Mouse (Mus musculus): Measurements from ENCODE around the gene Pheta2.
"Not testable (repeated sequence)": the region's sequence is repeated elsewhere in the genome, so short reads cannot be mapped to it uniquely, and the experiment has no call there.

Pheta2 gene

GRCm38 (mm10) chr15:82368851-82369250, 30.1 kb downstream of the Pheta2 start:
- DNase-seq (ENCODE audit: low spot score in 2 of 2): no peak

- no peak for DNase-seq (ENCODE audit: low spot score in 2 of 2)
Observed at GRCm38 (mm10) chr15:82372446-82372845, 33.7 kb downstream of the Pheta2 start.

- DNase-seq (ENCODE audit: low spot score in 2 of 2): no peak
Observed at GRCm38 (mm10) chr15:82372991-82373390, 34.2 kb downstream of the Pheta2 start.

DNA sequence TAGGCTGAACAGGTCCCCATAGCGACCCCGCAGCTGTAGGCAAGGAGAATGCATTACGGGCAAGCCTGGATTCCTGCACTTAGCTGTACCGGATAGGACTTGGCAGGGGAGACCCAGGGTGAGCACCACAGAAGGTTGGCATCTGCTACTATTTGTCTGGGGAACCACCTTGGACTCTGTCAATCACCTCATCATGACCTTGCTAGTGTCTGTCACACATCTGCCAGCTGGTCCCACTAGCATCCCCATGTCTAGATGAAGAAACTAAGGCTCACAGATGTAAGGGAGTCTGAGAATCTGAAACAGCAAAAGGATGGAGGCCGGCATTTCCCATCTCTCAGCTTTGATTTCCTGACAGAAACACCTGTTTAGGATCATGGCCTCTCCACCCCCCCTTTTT, 35.7 kb downstream of the Pheta2 start:
- no peak for DNase-seq (ENCODE audit: low spot score in 2 of 2)

DNA sequence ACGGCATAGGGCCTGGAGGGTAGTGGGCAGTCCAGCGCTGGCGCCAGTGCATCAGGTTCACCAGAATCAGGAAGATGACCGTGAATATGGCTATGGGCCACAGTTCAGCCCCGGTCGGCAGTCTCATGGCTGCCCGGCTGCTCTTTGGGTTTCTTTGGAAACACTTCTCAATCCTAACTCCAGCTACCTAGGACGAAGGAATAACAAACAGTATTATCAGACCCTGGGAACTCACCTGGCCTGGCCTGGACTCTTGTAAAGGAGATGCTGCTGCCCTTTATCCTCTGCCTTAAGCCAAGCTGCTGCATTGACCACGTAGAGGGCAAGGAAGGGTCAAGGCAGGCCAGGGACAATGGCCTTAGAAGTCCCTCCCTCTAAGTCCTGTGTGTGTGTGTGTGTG, 37.1 kb downstream of the Pheta2 start:
- no peak for DNase-seq (ENCODE audit: low spot score in 2 of 2)

DNA sequence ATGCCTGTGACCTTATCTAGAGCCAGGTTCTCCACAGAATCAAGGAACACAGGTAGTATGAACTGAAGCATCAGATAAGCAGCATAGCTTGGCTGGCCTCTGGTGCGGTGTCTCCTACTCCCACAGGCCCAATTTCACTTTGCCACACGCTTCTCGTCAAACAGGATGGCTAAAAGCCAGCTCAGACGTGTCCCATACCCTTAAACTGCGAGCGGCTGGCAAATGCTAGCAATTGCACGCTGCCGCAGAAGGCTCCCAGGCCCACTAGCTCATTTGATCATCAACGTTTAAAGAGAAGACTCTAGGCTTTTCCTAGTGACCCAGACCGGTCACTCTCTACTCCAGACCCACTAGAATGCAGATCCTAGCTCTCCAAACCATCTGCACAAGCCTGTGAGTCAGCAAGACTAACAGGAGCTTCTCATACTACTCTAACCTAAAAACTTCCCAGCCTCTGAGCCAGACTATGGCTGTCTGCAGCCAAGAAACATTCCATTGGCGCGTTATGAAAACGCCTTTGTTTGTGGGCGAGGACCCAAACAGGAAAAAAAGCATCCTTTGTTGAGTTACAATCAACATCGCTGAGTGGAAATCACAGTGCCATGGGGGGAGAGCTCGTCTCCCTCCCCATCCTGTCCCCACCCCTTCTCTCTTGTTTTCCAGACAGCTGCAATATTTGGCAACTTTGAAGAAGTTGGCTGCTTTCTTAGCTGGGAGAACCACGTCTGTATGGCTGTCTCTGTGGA, 37.8 kb downstream of the Pheta2 start:
- no peak for DNase-seq (ENCODE audit: low spot score in 2 of 2)

DNA sequence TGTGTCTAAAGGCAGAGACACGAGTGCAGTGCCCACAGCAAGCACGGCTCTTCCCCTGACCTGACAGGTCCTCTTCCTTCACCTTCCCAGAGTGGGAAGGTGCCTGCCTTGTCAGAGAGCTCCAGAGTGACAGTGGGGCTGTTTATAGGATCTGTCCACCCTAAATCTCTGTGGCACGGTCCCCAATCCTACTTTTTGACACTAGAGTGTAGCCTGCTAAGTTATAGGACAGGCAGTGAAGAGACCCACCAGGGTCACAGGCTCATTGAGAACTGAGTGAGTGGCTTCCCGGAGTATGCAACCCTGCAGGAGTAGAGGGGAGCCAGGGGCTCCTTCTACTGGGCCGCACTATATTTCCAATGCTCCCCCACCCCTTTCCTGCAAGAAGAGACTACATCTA, 39.0 kb downstream of the Pheta2 start:
- no peak for DNase-seq (ENCODE audit: low spot score in 2 of 2)

- DNase-seq (ENCODE audit: low spot score in 2 of 2): no peak
Observed at GRCm38 (mm10) chr15:82378261-82379180, 39.8 kb downstream of the Pheta2 start.

DNA sequence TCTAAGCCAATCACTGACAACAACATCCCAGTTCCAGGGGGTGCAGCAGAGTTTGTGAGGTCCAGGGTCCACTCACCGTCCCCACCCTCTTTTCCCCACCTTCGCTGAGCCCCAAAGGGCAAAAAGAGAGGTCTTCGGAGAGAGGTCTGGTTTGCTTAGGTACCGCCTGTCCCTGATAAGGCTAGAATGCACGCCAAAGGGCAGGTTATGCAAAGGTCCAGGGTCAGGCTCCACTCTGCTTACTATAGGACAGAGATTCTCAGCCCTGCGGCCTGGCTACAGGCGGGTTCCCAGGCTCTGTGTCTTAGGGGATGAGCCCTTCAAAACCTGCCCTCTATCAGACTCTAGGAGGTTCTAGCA, 40.7 kb downstream of the Pheta2 start:
- DNase-seq (ENCODE audit: low spot score in 2 of 2): no peak

DNA sequence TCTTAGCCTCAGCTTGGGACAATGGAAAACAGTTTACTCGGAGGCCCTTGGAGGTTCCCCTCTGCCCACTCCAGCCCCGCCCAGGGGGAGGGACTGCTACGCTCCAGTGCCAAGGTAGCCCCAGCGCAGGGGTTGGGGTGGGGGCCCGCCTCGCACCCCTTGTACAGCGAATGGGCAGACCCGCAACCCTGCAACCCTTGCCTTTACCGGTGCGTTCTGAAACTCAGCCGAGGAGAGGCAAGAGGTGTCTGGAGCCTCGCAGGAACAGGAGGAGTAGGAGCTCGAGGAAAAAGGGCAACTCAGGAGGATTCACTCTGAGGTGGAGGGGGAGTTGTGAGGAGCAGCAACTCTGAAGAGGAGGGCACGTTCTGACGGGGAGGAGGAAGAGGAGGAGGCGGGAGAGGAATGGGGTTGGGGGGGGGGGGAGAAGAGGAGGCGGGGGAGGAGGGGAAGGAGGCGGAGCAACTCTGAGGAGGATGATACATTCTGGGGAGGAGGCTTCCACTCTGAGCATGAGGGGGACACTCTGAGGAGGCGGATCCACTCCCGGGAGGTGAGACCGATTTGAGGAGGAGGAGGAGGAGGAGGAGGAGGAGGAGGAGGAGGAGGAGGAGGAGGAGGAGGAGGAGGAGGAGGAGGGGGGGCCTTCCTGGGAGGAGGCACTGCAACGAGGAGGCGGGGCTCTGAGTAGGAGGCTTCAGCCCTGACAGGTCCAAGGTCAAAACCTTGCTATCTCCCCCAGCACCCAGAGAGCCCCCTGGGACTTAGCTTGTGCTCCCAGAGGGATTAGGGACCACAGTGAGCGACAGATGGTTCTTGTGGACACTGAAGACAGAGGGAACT, 41.4 kb downstream of the Pheta2 start, which contains the start of gene Cyp2d22:
Cyp2d22 (minus strand) TSS at position 390 of the 843 bp plus-strand sequence.
- peak; percentile 40 to 46 for DNase-seq (ENCODE audit: low spot score in 2 of 2)

GRCm38 (mm10) chr15:82380714-82381062, 41.9 kb downstream of the Pheta2 start:
- DNase-seq (ENCODE audit: low spot score in 2 of 2): no peak

GRCm38 (mm10) chr15:82382441-82382840, 43.7 kb downstream of the Pheta2 start:
- no peak for DNase-seq (ENCODE audit: low spot score in 2 of 2)

- no peak for DNase-seq (ENCODE audit: low spot score in 2 of 2)
Observed at GRCm38 (mm10) chr15:82385729-82386128, 47.0 kb downstream of the Pheta2 start.

GRCm38 (mm10) chr15:82389916-82390315, 51.2 kb downstream of the Pheta2 start:
- not testable (repeated sequence) for DNase-seq (ENCODE audit: low spot score in 2 of 2)

DNA sequence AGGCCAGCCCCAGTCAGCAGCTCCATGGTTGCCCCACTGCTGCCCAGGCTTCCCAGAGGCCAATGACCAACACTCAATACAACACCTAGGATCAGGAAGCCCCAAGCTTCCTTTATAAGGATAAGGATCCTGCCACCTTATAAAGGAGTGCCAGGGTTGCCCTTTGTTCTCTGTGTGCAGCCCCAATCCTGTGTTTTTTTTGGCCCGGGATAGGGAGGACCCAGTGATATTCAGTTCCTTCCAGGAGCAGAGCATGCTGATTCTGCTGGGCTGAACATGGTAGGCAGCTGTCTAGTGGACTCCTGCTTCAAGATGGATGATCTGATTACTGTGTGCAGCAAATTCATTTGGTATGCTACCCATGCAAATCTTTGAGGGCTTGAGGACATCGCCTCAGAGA, 55.2 kb downstream of the Pheta2 start, which contains the start of gene Cyp2d11:
Cyp2d11 (minus strand) TSS at position 101 of the 400 bp plus-strand sequence.
- not testable (repeated sequence) for DNase-seq (ENCODE audit: low spot score in 2 of 2)
